Mouse (Mus musculus): ENCODE data around the gene 4930402F06Rik. TPM values are rescaled to one million over a fixed set of nuclear protein-coding genes. Genes with fewer than 3 reads are reported as not detected.

Gene 4930402F06Rik
- polyA plus RNA-seq, 1 experiment, result not detected

- 92% methylated on average over 8 of the region's 8 CpGs for WGBS
- Histone ChIP-seq H3K36me3 (ENCODE audit: control insufficient read depth, insufficient read depth, low read length) (peaks cover 10% of the 10 kb centered on the region), H3K27ac (ENCODE audit: insufficient read depth, low read length) (no peak overlapping the region), H3K27me3 (ENCODE audit: control insufficient read depth, insufficient read depth, low read length) (no peaks in the 10 kb centered on the region), H3K4me1 (ENCODE audit: control insufficient read depth, insufficient read depth, insufficient read length) (no peaks in the 10 kb centered on the region; the same call in 1 of the 2 replicates), H3K4me3 (ENCODE audit: extremely low read depth, insufficient read depth, insufficient read length) (no peak overlapping the region)
- TF ChIP-seq POLR2A (IDR thresholded peaks at IDR 0.05; ENCODE audit: low read depth, low read length), result no peak
- no peak for TF ChIP-seq CTCF (IDR thresholded peaks at IDR 0.05; ENCODE audit: extremely low read depth, insufficient read depth, insufficient read length, insufficient replicate concordance)
- DNase-seq (ENCODE audit: low read depth in 1 of 2, low spot score in 2 of 2), result no peak
These were observed 33.8 kb upstream of the 4930402F06Rik start for GRCm38 (mm10) chr2:35430806-35431205.

- no peak for TF ChIP-seq POLR2A (IDR thresholded peaks at IDR 0.05; ENCODE audit: low read depth, low read length)
- no peak for TF ChIP-seq CTCF (IDR thresholded peaks at IDR 0.05; ENCODE audit: extremely low read depth, insufficient read depth, insufficient read length, insufficient replicate concordance)
- Histone ChIP-seq H3K4me1 (ENCODE audit: control insufficient read depth, insufficient read depth, insufficient read length) (no peaks in the 10 kb centered on the region; the same call in 1 of the 2 replicates), H3K36me3 (ENCODE audit: control insufficient read depth, insufficient read depth, low read length) (peaks cover 13% of the 10 kb centered on the region), H3K4me3 (ENCODE audit: extremely low read depth, insufficient read depth, insufficient read length) (no peak overlapping the region), H3K27me3 (ENCODE audit: control insufficient read depth, insufficient read depth, low read length) (no peaks in the 10 kb centered on the region), H3K27ac (ENCODE audit: insufficient read depth, low read length) (no peak overlapping the region)
- DNase-seq (ENCODE audit: low read depth in 1 of 2, low spot score in 2 of 2), result no peak
- WGBS, result 53% methylated on average over 4 of the region's 4 CpGs
These were observed 31.8 kb upstream of the 4930402F06Rik start for GRCm38 (mm10) chr2:35428615-35429300.

- no peak overlapping the region for H3K4me3 ChIP-seq (ENCODE audit: extremely low read depth, insufficient read depth, insufficient read length)
- H3K27ac ChIP-seq (ENCODE audit: insufficient read depth, low read length), result no peak overlapping the region
- peaks cover 16% of the 10 kb centered on the region for H3K36me3 ChIP-seq (ENCODE audit: control insufficient read depth, insufficient read depth, low read length)
- no peaks in the 10 kb centered on the region for H3K27me3 ChIP-seq (ENCODE audit: control insufficient read depth, insufficient read depth, low read length)
- DNase-seq (ENCODE audit: low read depth in 1 of 2, low spot score in 2 of 2), result no peak
- TF ChIP-seq POLR2A (IDR thresholded peaks at IDR 0.05; ENCODE audit: low read depth, low read length) (no peak), CTCF (IDR thresholded peaks at IDR 0.05; ENCODE audit: extremely low read depth, insufficient read depth, insufficient read length, insufficient replicate concordance) (no peak)
- WGBS, result 80% methylated on average over 2 of the region's 2 CpGs
- H3K4me1 ChIP-seq (ENCODE audit: control insufficient read depth, insufficient read depth, insufficient read length), result no peaks in the 10 kb centered on the region; the same call in 1 of the 2 replicates
These were observed 30.6 kb upstream of the 4930402F06Rik start for GRCm38 (mm10) chr2:35427559-35427958.

GRCm38 (mm10) chr2:35423711-35424339, 26.9 kb upstream of the 4930402F06Rik start:
- TF ChIP-seq CTCF (IDR thresholded peaks at IDR 0.05; ENCODE audit: extremely low read depth, insufficient read depth, insufficient read length, insufficient replicate concordance) (no peak), POLR2A (IDR thresholded peaks at IDR 0.05; ENCODE audit: low read depth, low read length) (no peak)
- H3K36me3 ChIP-seq (ENCODE audit: control insufficient read depth, insufficient read depth, low read length), result peaks cover 34% of the 10 kb centered on the region
- no peaks in the 10 kb centered on the region for H3K4me1 ChIP-seq (ENCODE audit: control insufficient read depth, insufficient read depth, insufficient read length)
- DNase-seq (ENCODE audit: low read depth in 1 of 2, low spot score in 2 of 2), result no peak
- 93% methylated on average over 1 of the region's 1 CpGs for WGBS
- no peak overlapping the region for H3K4me3 ChIP-seq (ENCODE audit: extremely low read depth, insufficient read depth, insufficient read length)
- no peak overlapping the region for H3K27ac ChIP-seq (ENCODE audit: insufficient read depth, low read length)
- H3K27me3 ChIP-seq (ENCODE audit: control insufficient read depth, insufficient read depth, low read length), result no peaks in the 10 kb centered on the region

GRCm38 (mm10) chr2:35422384-35422783, 25.4 kb upstream of the 4930402F06Rik start:
- Histone ChIP-seq H3K4me1 (ENCODE audit: control insufficient read depth, insufficient read depth, insufficient read length) (peaks cover 8% of the 10 kb centered on the region), H3K36me3 (ENCODE audit: control insufficient read depth, insufficient read depth, low read length) (peaks cover 34% of the 10 kb centered on the region), H3K4me3 (ENCODE audit: extremely low read depth, insufficient read depth, insufficient read length) (no peak overlapping the region), H3K27ac (ENCODE audit: insufficient read depth, low read length) (no peak overlapping the region), H3K27me3 (ENCODE audit: control insufficient read depth, insufficient read depth, low read length) (no peaks in the 10 kb centered on the region)
- WGBS, result 50% methylated on average over 3 of the region's 3 CpGs
- peak in 1 of 2 experiments; percentile 19 for DNase-seq (ENCODE audit: low read depth in 1 of 2, low spot score in 2 of 2)
- TF ChIP-seq CTCF (IDR thresholded peaks at IDR 0.05; ENCODE audit: extremely low read depth, insufficient read depth, insufficient read length, insufficient replicate concordance), result no peak
- no peak for TF ChIP-seq POLR2A (IDR thresholded peaks at IDR 0.05; ENCODE audit: low read depth, low read length)

GRCm38 (mm10) chr2:35420681-35421080, 23.7 kb upstream of the 4930402F06Rik start:
- peaks cover 33% of the 10 kb centered on the region for H3K36me3 ChIP-seq (ENCODE audit: control insufficient read depth, insufficient read depth, low read length)
- 75% methylated on average over 1 of the region's 1 CpGs for WGBS
- DNase-seq (ENCODE audit: low read depth in 1 of 2, low spot score in 2 of 2), result no peak

GRCm38 (mm10) chr2:35419671-35420070, 22.7 kb upstream of the 4930402F06Rik start:
- Histone ChIP-seq H3K27me3 (ENCODE audit: control insufficient read depth, insufficient read depth, low read length) (no peaks in the 10 kb centered on the region), H3K36me3 (ENCODE audit: control insufficient read depth, insufficient read depth, low read length) (peaks cover 30% of the 10 kb centered on the region), H3K4me3 (ENCODE audit: extremely low read depth, insufficient read depth, insufficient read length) (no peak overlapping the region), H3K27ac (ENCODE audit: insufficient read depth, low read length) (no peak overlapping the region), H3K4me1 (ENCODE audit: control insufficient read depth, insufficient read depth, insufficient read length) (peaks cover 16% of the 10 kb centered on the region)
- 81% methylated on average over 2 of the region's 2 CpGs for WGBS
- no peak for DNase-seq (ENCODE audit: low read depth in 1 of 2, low spot score in 2 of 2)
- TF ChIP-seq POLR2A (IDR thresholded peaks at IDR 0.05; ENCODE audit: low read depth, low read length) (no peak), CTCF (IDR thresholded peaks at IDR 0.05; ENCODE audit: extremely low read depth, insufficient read depth, insufficient read length, insufficient replicate concordance) (no peak)

More at GRCm38 (mm10) chr2:35420681-35421080, 23.7 kb upstream of the 4930402F06Rik start:
- TF ChIP-seq POLR2A (IDR thresholded peaks at IDR 0.05; ENCODE audit: low read depth, low read length) (no peak), CTCF (IDR thresholded peaks at IDR 0.05; ENCODE audit: extremely low read depth, insufficient read depth, insufficient read length, insufficient replicate concordance) (no peak)
- H3K4me1 ChIP-seq (ENCODE audit: control insufficient read depth, insufficient read depth, insufficient read length), result peaks cover 16% of the 10 kb centered on the region
- H3K27ac ChIP-seq (ENCODE audit: insufficient read depth, low read length), result no peak overlapping the region
- no peak overlapping the region for H3K4me3 ChIP-seq (ENCODE audit: extremely low read depth, insufficient read depth, insufficient read length)
- no peaks in the 10 kb centered on the region for H3K27me3 ChIP-seq (ENCODE audit: control insufficient read depth, insufficient read depth, low read length)
